Mouse (Mus musculus) G1E (cell line): Measurements from ENCODE around the gene Nod1.

ENCODE experiments used
- CTCF ChIP-seq: IDR thresholded peaks from 2 replicates; pipeline ENCODE4 v1.5.1; 2012; ENCODE audit warnings: low read depth, low read length, inconsistent platforms, mixed read lengths
- GATA1 ChIP-seq: IDR thresholded peaks from 2 replicates; pipeline ENCODE4 v1.6.1; 2012; ENCODE audit warnings: borderline replicate concordance, low read length, inconsistent platforms, mixed read lengths
- GATA2 ChIP-seq: IDR thresholded peaks from 2 replicates; pipeline ENCODE4 v1.6.1; 2012; ENCODE audit warnings: low read depth, low read length, inconsistent platforms, borderline replicate concordance
- POLR2AphosphoS5 ChIP-seq: IDR thresholded peaks from 2 replicates; pipeline ENCODE4 v1.6.1; 2012; ENCODE audit warnings: low read depth, low read length, inconsistent platforms; ENCODE audit not compliant: insufficient replicate concordance
- TAL1 ChIP-seq: conservative IDR thresholded peaks from 2 replicates; pipeline ENCODE4 v1.6.1; 2012; ENCODE audit warnings: low read depth, low read length, inconsistent platforms, mixed read lengths

GRCm38 (mm10) chr6:54983526-54984050 is 11.2 kb upstream of the Nod1 start:
- TF ChIP-seq CTCF: no peak
- no peak for TF ChIP-seq TAL1
- no peak for TF ChIP-seq GATA1
- no peak for TF ChIP-seq POLR2AphosphoS5
- no peak for TF ChIP-seq GATA2
